Mouse (Mus musculus): ENCODE data around the gene Gpsm3. TPM values are rescaled to one million over a fixed set of nuclear protein-coding genes. Genes with fewer than 3 reads are reported as not detected.
A peak's percentile ranks its signal among the peaks of the same experiment; 100 is the strongest.

Gpsm3 gene
- polyA plus RNA-seq, 1 experiment from 2014 or later, result 2.7 TPM

GRCm38 (mm10) chr17:34592581-34593549 is 3.3 kb downstream of the Gpsm3 start:
- peak overlapping the region; percentile 96 for H3K9ac ChIP-seq (replicated peaks)
- H3K4me1 ChIP-seq, result peaks cover 54% of the 10 kb centered on the region
- H3K9me3 ChIP-seq, result no peaks in the 10 kb centered on the region
- H3K4me3 ChIP-seq, result peak overlapping the region; percentile 81
- ATAC-seq (replicated peaks), result peak; percentile 27; the same call in 1 of the 2 replicates
- under 1% methylated on average over 25 of the region's 32 CpGs for WGBS
- H3K36me3 ChIP-seq, result peaks cover 12% of the 10 kb centered on the region
- peak overlapping the region; percentile 86 for H3K4me2 ChIP-seq (replicated peaks)
- H3K27me3 ChIP-seq, result no peaks in the 10 kb centered on the region
- peak overlapping the region; percentile 97 for H3K27ac ChIP-seq (replicated peaks)

DNA sequence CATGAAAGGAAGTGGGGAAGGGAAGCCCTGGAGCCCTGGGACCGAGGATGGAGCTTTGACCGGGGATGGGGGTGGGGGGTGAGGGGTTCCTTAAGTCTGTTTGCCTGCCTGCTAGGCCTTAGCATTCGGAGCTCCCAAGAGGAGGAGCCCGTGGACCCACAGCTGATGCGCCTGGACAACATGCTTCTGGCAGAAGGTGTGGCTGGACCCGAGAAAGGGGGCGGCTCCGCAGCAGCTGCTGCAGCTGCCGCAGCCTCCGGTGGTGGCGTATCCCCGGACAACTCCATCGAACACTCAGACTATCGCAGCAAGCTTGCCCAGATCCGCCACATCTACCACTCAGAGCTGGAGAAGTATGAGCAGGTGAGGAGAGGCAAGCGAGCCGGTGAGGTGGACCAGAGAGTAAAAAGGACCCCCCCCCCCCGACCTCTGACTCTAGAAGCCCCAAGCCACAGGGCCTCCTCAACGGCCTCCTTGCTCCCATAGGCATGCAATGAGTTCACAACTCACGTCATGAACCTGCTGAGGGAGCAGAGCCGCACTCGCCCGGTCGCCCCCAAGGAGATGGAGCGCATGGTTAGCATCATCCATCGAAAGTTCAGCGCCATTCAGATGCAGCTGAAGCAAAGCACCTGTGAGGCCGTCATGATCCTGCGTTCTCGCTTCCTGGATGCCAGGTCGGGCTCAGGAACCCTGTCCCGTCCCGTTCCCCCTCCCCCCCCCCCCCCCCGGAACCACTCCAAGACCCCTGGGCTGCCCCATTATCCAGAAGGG is 4.3 kb downstream of the Gpsm3 start:
- 43% methylated on average over 34 of the region's 34 CpGs for WGBS
- H3K27me3 ChIP-seq, result no peaks in the 10 kb centered on the region
- H3K4me1 ChIP-seq, result peaks cover 45% of the 10 kb centered on the region
- ATAC-seq (replicated peaks), result no peak
- peak overlapping the region; percentile 97 for H3K27ac ChIP-seq (replicated peaks)
- H3K9me3 ChIP-seq, result no peaks in the 10 kb centered on the region
- H3K9ac ChIP-seq (replicated peaks), result peak overlapping the region; percentile 96
- H3K4me2 ChIP-seq (replicated peaks), result peak overlapping the region; percentile 86
- H3K36me3 ChIP-seq, result peaks cover 12% of the 10 kb centered on the region
- peak overlapping the region; percentile 81 for H3K4me3 ChIP-seq

DNA sequence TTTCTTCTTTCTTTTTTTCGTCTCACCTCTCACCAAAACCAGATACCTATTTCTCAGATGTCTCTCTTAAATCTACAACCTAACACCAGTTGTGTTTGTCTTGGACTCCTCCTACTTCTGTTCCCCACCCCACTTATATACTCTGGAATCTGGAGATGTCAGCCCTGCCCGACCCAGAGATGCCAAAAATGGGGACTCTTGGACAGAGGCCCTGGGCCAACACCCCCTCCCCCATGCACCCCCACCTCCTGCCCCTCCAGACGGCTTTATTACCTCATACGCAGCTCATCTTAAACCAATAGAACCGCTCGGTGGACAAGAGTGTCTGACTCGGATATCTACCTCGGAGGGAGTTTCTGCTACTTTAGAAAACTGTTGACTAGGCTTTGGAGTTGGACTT is 6.5 kb downstream of the Gpsm3 start:
- Histone ChIP-seq H3K4me2 (replicated peaks) (no peak overlapping the region), H3K36me3 (peaks cover 22% of the 10 kb centered on the region), H3K9ac (replicated peaks) (no peak overlapping the region), H3K4me3 (no peak overlapping the region), H3K9me3 (no peaks in the 10 kb centered on the region), H3K27ac (replicated peaks) (no peak overlapping the region), H3K27me3 (no peaks in the 10 kb centered on the region), H3K4me1 (peaks cover 38% of the 10 kb centered on the region)
- no peak for ATAC-seq (replicated peaks)
- 69% methylated on average over 8 of the region's 8 CpGs for WGBS

- H3K36me3 ChIP-seq, result peaks cover 28% of the 10 kb centered on the region
- H3K4me1 ChIP-seq, result peaks cover 42% of the 10 kb centered on the region
- H3K4me3 ChIP-seq, result no peak within 1 kb of the TSS
- H3K9ac ChIP-seq (replicated peaks), result peak within 1 kb of the TSS; percentile 24; the same call in 1 of the 2 replicates
- no peaks in the 10 kb centered on the region for H3K27me3 ChIP-seq
- H3K4me2 ChIP-seq (replicated peaks), result no peak within 1 kb of the TSS
- H3K9me3 ChIP-seq, result no peaks in the 10 kb centered on the region
- no peak within 1 kb of the TSS for H3K27ac ChIP-seq (replicated peaks)
- WGBS, result 23% methylated on average over 6 of the region's 6 CpGs
- ATAC-seq (replicated peaks), result no peak
Measured at GRCm38 (mm10) chr17:34597566-34598095, 8.0 kb downstream of the Gpsm3 start, which contains the start of gene Ager. TSS of gene Ager (plus strand) at chr17:34597862.

- H3K9me3 ChIP-seq, result no peaks in the 10 kb centered on the region
- H3K27ac ChIP-seq (replicated peaks), result no peak overlapping the region
- H3K36me3 ChIP-seq, result peaks cover 26% of the 10 kb centered on the region
- H3K4me2 ChIP-seq (replicated peaks), result no peak overlapping the region
- no peak overlapping the region for H3K9ac ChIP-seq (replicated peaks)
- H3K4me1 ChIP-seq, result peaks cover 29% of the 10 kb centered on the region
- no peak overlapping the region for H3K4me3 ChIP-seq
- no peak for ATAC-seq (replicated peaks)
- H3K27me3 ChIP-seq, result no peaks in the 10 kb centered on the region
- WGBS, result 69% methylated on average over 9 of the region's 9 CpGs
Measured at GRCm38 (mm10) chr17:34599891-34600290, 10.3 kb downstream of the Gpsm3 start.

GRCm38 (mm10) chr17:34601796-34602195 is 12.2 kb downstream of the Gpsm3 start:
- Histone ChIP-seq H3K27me3 (no peaks in the 10 kb centered on the region), H3K36me3 (peaks cover 16% of the 10 kb centered on the region), H3K4me2 (replicated peaks) (peak overlapping the region; percentile 81; the same call in 1 of the 2 replicates), H3K4me3 (peak overlapping the region; percentile 93), H3K9ac (replicated peaks) (peak overlapping the region; percentile 83; the same call in 1 of the 2 replicates), H3K9me3 (no peaks in the 10 kb centered on the region), H3K4me1 (peaks cover 31% of the 10 kb centered on the region), H3K27ac (replicated peaks) (no peak overlapping the region)
- ATAC-seq (replicated peaks), result no peak
- WGBS, result 89% methylated on average over 12 of the region's 12 CpGs

GRCm38 (mm10) chr17:34603375-34604060 is 13.9 kb downstream of the Gpsm3 start, which contains the start of gene Rnf5:
TSS of gene Rnf5 (minus strand) at chr17:34603690.
- Histone ChIP-seq H3K27me3 (no peaks in the 10 kb centered on the region), H3K36me3 (peaks cover 16% of the 10 kb centered on the region), H3K4me1 (peaks cover 48% of the 10 kb centered on the region), H3K27ac (replicated peaks) (peak within 1 kb of the TSS; percentile 92), H3K4me3 (peak within 1 kb of the TSS; percentile 93), H3K9ac (replicated peaks) (peak within 1 kb of the TSS; percentile 99), H3K9me3 (no peaks in the 10 kb centered on the region), H3K4me2 (replicated peaks) (peak within 1 kb of the TSS; percentile 87)
- ATAC-seq (replicated peaks), result peak; percentile 96
- WGBS, result under 1% methylated on average over 30 of the region's 30 CpGs

DNA sequence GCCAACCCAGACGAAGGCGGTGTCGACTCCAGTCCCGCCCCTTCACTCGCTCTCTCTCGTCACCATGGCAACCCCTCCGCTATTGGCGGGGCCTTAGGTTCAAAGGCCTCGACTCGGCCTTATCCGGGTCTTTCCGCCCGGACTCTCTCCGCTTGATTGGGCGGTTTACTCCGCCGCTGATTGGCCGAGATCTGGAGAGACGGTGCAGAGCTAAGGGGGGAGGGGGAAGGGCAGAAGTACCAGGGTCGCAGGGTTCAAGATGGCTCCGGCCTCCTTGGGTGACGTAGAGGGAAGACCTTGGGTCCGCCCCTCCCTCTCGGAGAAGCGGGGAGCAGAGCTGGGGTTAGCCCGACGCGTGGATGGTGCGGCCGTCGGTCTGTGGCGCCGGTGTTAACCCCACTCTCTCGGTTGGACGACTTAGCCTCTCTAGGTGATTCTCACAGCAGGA is 14.5 kb downstream of the Gpsm3 start, which contains the start of gene Agpat1:
Gene Agpat1, plus strand, starts transcription at position 202 of the 448 bp plus-strand sequence.
- Histone ChIP-seq H3K27ac (replicated peaks) (peak within 1 kb of the TSS; percentile 92), H3K4me2 (replicated peaks) (peak within 1 kb of the TSS; percentile 87), H3K9ac (replicated peaks) (peak within 1 kb of the TSS; percentile 99), H3K27me3 (no peaks in the 10 kb centered on the region), H3K4me3 (peak within 1 kb of the TSS; percentile 93), H3K4me1 (peaks cover 51% of the 10 kb centered on the region), H3K36me3 (peaks cover 16% of the 10 kb centered on the region), H3K9me3 (no peaks in the 10 kb centered on the region)
- peak; percentile 86 for ATAC-seq (replicated peaks)
- under 1% methylated on average over 35 of the region's 35 CpGs for WGBS

DNA sequence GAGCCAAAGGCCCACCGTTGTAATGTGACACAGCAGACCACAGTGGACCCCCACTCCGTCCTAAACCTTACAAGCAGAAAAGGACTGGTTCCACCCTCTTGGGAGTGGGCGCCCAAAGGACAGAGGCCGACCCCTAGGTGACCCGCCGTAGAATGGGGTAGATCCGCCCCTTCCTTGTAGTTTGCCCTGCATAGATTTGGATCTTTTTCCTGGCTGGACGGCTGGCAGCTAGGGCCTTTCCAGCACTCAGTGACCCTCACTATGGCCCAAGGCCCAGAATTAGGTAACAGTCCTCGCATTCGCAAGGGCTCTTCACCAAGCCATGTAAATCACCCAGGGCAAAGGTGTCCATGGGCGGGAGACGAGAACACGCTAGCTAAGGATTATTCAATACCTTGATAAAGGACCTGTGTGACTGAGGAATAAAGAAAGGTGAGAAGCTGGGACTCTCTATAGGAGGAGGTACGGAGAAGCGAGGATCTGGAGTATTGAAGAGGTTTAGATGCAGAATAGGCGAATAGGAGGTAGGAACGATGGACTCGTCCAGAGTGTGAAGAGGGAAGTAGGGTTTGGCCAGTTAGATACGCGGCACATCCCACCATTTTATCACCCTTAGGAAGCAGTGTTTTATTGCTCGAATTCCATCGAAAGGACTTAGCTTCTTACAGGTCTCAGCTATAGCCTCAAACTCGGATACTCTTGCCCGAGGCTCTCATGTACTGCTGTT is 15.1 kb downstream of the Gpsm3 start:
- H3K4me2 ChIP-seq (replicated peaks), result peak overlapping the region; percentile 87
- no peaks in the 10 kb centered on the region for H3K9me3 ChIP-seq
- H3K36me3 ChIP-seq, result peaks cover 16% of the 10 kb centered on the region
- peak overlapping the region; percentile 92 for H3K27ac ChIP-seq (replicated peaks)
- no peaks in the 10 kb centered on the region for H3K27me3 ChIP-seq
- ATAC-seq (replicated peaks), result no peak
- peaks cover 51% of the 10 kb centered on the region for H3K4me1 ChIP-seq
- 15% methylated on average over 24 of the region's 24 CpGs for WGBS
- H3K9ac ChIP-seq (replicated peaks), result peak overlapping the region; percentile 99
- peak overlapping the region; percentile 93 for H3K4me3 ChIP-seq

DNA sequence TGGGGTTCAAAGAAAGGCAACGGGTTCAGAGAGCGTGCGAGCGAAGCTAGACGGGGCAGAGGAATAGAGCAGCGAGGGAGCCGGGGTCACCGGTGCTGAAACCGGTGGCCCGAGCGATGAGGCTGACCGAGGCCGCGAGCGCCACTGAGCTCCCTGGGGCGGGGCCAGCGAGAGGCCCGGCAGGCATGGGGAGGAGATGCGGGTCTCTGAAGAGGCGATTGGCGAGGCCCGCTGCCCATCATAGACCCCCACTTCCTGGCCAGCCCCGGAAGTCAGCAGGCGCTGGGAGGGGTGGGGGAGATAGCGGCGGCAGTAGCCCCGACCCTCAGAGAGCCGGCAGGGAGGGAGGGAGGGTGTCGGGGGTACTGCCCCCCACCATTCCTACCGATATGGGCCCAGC is 16.0 kb downstream of the Gpsm3 start:
- H3K4me1 ChIP-seq, result peaks cover 51% of the 10 kb centered on the region
- peak overlapping the region; percentile 92 for H3K27ac ChIP-seq (replicated peaks)

More for the DNA sequence above, 16.0 kb downstream of the Gpsm3 start:
- Histone ChIP-seq H3K4me2 (replicated peaks) (peak overlapping the region; percentile 87), H3K27me3 (no peaks in the 10 kb centered on the region), H3K9ac (replicated peaks) (peak overlapping the region; percentile 99), H3K36me3 (peaks cover 12% of the 10 kb centered on the region; the same call in 1 of the 2 replicates), H3K4me3 (peak overlapping the region; percentile 93), H3K9me3 (no peaks in the 10 kb centered on the region)
- ATAC-seq (replicated peaks), result peak; percentile 41
- 0% methylated on average over 26 of the region's 30 CpGs for WGBS

Measured in forebrain, embryonic 15.5 days (tissue).